Comparison of ENCODE assay signal across 26 mouse cellular contexts in genomic region chr13:15722766-15723379, GRCm38 (mm10).
"Had no signal": no experiment of that assay in that cellular context is flagged by ENCODE, and none has a peak within 500 bp of the region (broad histone marks: within the 10 kb centered on the region; RNA-seq: fewer than 3 reads in every experiment).

No protein-coding gene starts in this region.

- H3K4me1 ChIP-seq: heart, embryonic 13.5 days; heart, embryonic 15.5 days; hindbrain, embryonic 13.5 days; hindbrain, embryonic 15.5 days; intestine, embryonic 15.5 days; limb, embryonic 13.5 days; limb, embryonic 15.5 days; liver, embryonic 12.5 days had no signal

- H3K27ac ChIP-seq: gastrocnemius, adult 2 months; heart, adult 2 months; heart, embryonic 13.5 days; heart, embryonic 15.5 days; hindbrain, embryonic 13.5 days; hindbrain, embryonic 15.5 days; intestine, embryonic 15.5 days; layer of hippocampus, adult 2 months; limb, embryonic 13.5 days; limb, embryonic 15.5 days; liver, embryonic 12.5 days; liver, embryonic 14.5 days had no signal

- ATAC-seq: inflammation-experienced regulatory T-cells, adult 6 months; intestine, embryonic 15.5 days; intestine, postnatal 0 days; liver, embryonic 12.5 days had no signal

- H3K9me3 ChIP-seq: heart, embryonic 13.5 days; heart, embryonic 15.5 days; hindbrain, embryonic 13.5 days; hindbrain, embryonic 15.5 days; intestine, embryonic 15.5 days; limb, embryonic 13.5 days; limb, embryonic 15.5 days; liver, embryonic 12.5 days had no signal

- H3K36me3 ChIP-seq: hindbrain, embryonic 15.5 days; liver, embryonic 12.5 days had no signal

- H3K4me2 ChIP-seq: heart, embryonic 11.5 days; heart, embryonic 13.5 days; heart, embryonic 15.5 days; hindbrain, embryonic 13.5 days; hindbrain, embryonic 15.5 days; intestine, embryonic 15.5 days; limb, embryonic 13.5 days; limb, embryonic 15.5 days; liver, embryonic 12.5 days had no signal

- DNase-seq: gastrocnemius, adult 2 months; gastrocnemius, postnatal 10 days; gastrocnemius, postnatal 25 days; heart, adult 11 months; heart, adult 2 months; heart, postnatal 14 days; heart, postnatal 36 days; kidney, adult 18-20 months; kidney, adult 8-10 months; kidney, postnatal 10 days; kidney, postnatal 25 days; kidney, postnatal 4 days; left cerebral cortex, postnatal 4 days had no signal

- H3K4me3 ChIP-seq: gastrocnemius, adult 2 months; heart, adult 2 months; heart, embryonic 13.5 days; heart, embryonic 15.5 days; hindbrain, embryonic 13.5 days; hindbrain, embryonic 15.5 days; intestine, embryonic 15.5 days; layer of hippocampus, adult 2 months; limb, embryonic 13.5 days; limb, embryonic 15.5 days; liver, embryonic 12.5 days had no signal

- H3K27me3 ChIP-seq: heart, embryonic 13.5 days; heart, embryonic 15.5 days; hindbrain, embryonic 13.5 days; hindbrain, embryonic 15.5 days; intestine, embryonic 15.5 days; limb, embryonic 13.5 days; limb, embryonic 15.5 days; liver, embryonic 12.5 days had no signal

- H3K9ac ChIP-seq: heart, embryonic 13.5 days; heart, embryonic 15.5 days; hindbrain, embryonic 13.5 days; hindbrain, embryonic 15.5 days; intestine, embryonic 15.5 days; limb, embryonic 13.5 days; limb, embryonic 15.5 days; liver, embryonic 12.5 days; liver, embryonic 14.5 days had no signal
